Mouse (Mus musculus) ES-E14 (cell line): ENCODE data around the gene Daam1. TPM values are rescaled to one million over a fixed set of nuclear protein-coding genes. Genes with fewer than 3 reads are reported as not detected.

Experiments used
- DNase-seq: peaks from one replicate; pipeline ENCODE4 v3.0.0-alpha.2; 2013; ENCODE audit warnings: low read depth, low spot score
- H3K27ac ChIP-seq: 2 replicates; pipeline ENCODE4 v1.5.1; 2012; ENCODE audit warnings: low read depth, mild to moderate bottlenecking, low read length, moderate library complexity, mixed read lengths; ENCODE audit not compliant: poor library complexity, insufficient read depth, severe bottlenecking
- H3K36me3 ChIP-seq: 2 replicates; pipeline ENCODE4 v1.6.1; 2012; ENCODE audit warnings: mild to moderate bottlenecking, low read length, moderate library complexity, mixed read lengths; ENCODE audit not compliant: control insufficient read depth, poor library complexity, insufficient read depth, severe bottlenecking
- H3K4me1 ChIP-seq, 2 experiments: fragments of 150-350 bp in 1 of 2; sonication (generic) in 1 of 2; 2 replicates each; pipeline ENCODE4 v1.6.1; 2012; ENCODE audit warnings: low read length in 2 of 2, mild to moderate bottlenecking in 1 of 2, mixed read lengths in 1 of 2; ENCODE audit not compliant: control insufficient read depth in 2 of 2, insufficient read depth in 2 of 2, poor library complexity in 1 of 2
- H3K4me3 ChIP-seq, 2 experiments: fragments of 150-350 bp in 1 of 2; sonication (generic) in 1 of 2; 2 replicates each; pipeline ENCODE4 v1.5.1; 2012; ENCODE audit warnings: low read length in 2 of 2, low read depth in 1 of 2, mild to moderate bottlenecking in 1 of 2, mixed read lengths in 1 of 2; ENCODE audit not compliant: insufficient read depth in 1 of 2, poor library complexity in 1 of 2, severe bottlenecking in 1 of 2
- H3K9ac ChIP-seq: 2 replicates; pipeline ENCODE4 v1.6.1; 2012; ENCODE audit warnings: low read depth, mild to moderate bottlenecking, low read length, mixed read lengths; ENCODE audit not compliant: poor library complexity, insufficient read depth, severe bottlenecking
- H3K9me3 ChIP-seq: fragments of 150-350 bp; sonication (generic); 2 replicates; pipeline ENCODE4 v1.6.1; 2012; ENCODE audit warnings: low read depth, mild to moderate bottlenecking, low read length; ENCODE audit not compliant: control insufficient read depth, insufficient read depth
- CHD2 ChIP-seq: IDR thresholded peaks from 2 replicates; pipeline ENCODE4 v1.6.1; 2014; ENCODE audit warnings: mild to moderate bottlenecking, low read depth, low read length, inconsistent platforms
- HCFC1 ChIP-seq: IDR thresholded peaks from 2 replicates; pipeline ENCODE4 v1.6.1; 2012; ENCODE audit warnings: low read length, inconsistent platforms, borderline replicate concordance; ENCODE audit not compliant: insufficient read depth
- MAFK ChIP-seq: IDR thresholded peaks from 2 replicates; pipeline ENCODE4 v1.6.1; 2014; ENCODE audit warnings: mild to moderate bottlenecking, low read depth, low read length, inconsistent platforms; ENCODE audit not compliant: insufficient read depth
- ZC3H11A ChIP-seq: IDR thresholded peaks from 2 replicates; pipeline ENCODE4 v1.6.1; 2012; ENCODE audit warnings: low read depth, mild to moderate bottlenecking, inconsistent platforms, low read length, borderline replicate concordance
- ZNF384 ChIP-seq: IDR thresholded peaks from 2 replicates; pipeline ENCODE4 v1.6.1; 2012; ENCODE audit warnings: low read depth, low read length, inconsistent platforms
- in situ Hi-C, 2 experiments: fragments of 600-800 bp; cut with MboI; formaldehyde crosslinking; loops; one replicate each; pipeline ENCODE4 v1.15.1; 2025; ENCODE audit warnings: low sequenced_read_pairs in 2 of 2, inconsistent platforms in 1 of 2; ENCODE audit not compliant: unreplicated experiment in 2 of 2
- total RNA-seq: library from RNA; depleted of rRNA; stranded (reverse); fragments of 300-350 nt; gene quantifications from 2 replicates; pipeline ENCODE4 v1.2.3, GENCODE M21; 2012

The Daam1 gene
- total RNA-seq, 1 experiment, result 15.8 TPM

DNA sequence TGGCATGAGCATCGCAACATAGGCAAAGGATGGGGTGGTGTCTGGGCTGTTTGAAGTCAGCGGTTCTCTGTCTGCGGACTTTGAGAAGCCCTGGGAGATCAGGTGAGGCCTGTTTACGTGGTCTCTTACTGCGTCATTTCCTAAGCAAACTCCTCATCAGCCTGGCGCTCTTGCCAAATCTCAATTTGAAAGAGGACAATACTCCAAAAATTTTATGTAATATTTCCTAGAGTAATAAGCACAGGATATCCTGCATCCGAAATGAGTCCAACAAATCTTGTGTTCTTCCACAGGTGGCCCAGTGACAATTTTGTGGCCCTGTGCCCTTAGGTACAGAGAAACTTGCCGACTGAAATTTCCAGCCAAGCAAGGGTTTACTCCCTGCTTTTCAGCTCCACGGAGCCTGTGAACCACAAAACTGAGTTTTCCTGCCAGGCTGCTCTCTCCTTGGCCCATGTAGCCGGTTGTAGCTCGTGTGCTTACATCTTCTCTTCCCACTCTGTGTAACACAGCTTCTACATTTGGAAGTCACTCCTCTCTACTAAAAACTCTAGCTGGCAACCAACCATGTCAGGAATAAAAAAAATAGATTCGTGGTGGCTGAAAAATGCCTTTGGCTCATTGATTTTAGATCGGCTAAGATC, 183.0 kb downstream of the Daam1 start:
- no peak for DNase-seq

GRCm38 (mm10) chr12:72014355-72014776, 183.5 kb downstream of the Daam1 start:
- TF ChIP-seq ZNF384 (no peak), CHD2 (no peak), MAFK (no peak)
- no peaks in the 10 kb centered on the region for H3K9me3 ChIP-seq

More for the DNA sequence above, 183.0 kb downstream of the Daam1 start:
- Histone ChIP-seq H3K9ac (no peak overlapping the region), H3K4me3 (no peak overlapping the region), H3K27ac (no peak overlapping the region), H3K36me3 (no peaks in the 10 kb centered on the region), H3K4me1 (peaks cover 2 to 8% of the 10 kb centered on the region in 2 experiments; a peak in 2 of 4 replicates), H3K9me3 (no peaks in the 10 kb centered on the region)
- no peak for TF ChIP-seq ZC3H11A
- in situ Hi-C loops, result no loop called here

GRCm38 (mm10) chr12:72015296-72015695, 184.4 kb downstream of the Daam1 start:
- no peak for DNase-seq
- Histone ChIP-seq H3K36me3 (no peaks in the 10 kb centered on the region), H3K9me3 (no peaks in the 10 kb centered on the region), H3K27ac (no peak overlapping the region), H3K9ac (no peak overlapping the region), H3K4me1 (peaks cover 2 to 7% of the 10 kb centered on the region in 2 experiments; a peak in 2 of 4 replicates), H3K4me3 (no peak overlapping the region)
- TF ChIP-seq HCFC1 (no peak), ZNF384 (no peak), CHD2 (no peak), MAFK (no peak), ZC3H11A (no peak)
- in situ Hi-C loops, result no loop called here

More at GRCm38 (mm10) chr12:72014355-72014776, 183.5 kb downstream of the Daam1 start:
- H3K4me3 ChIP-seq, result no peak overlapping the region
- H3K27ac ChIP-seq, result no peak overlapping the region
- peaks cover 2 to 7% of the 10 kb centered on the region in 2 experiments; a peak in 2 of 4 replicates for H3K4me1 ChIP-seq
- no peak overlapping the region for H3K9ac ChIP-seq
- in situ Hi-C loops, result no loop called here
- no peaks in the 10 kb centered on the region for H3K36me3 ChIP-seq
- no peak for DNase-seq

GRCm38 (mm10) chr12:72020285-72020684, 189.4 kb downstream of the Daam1 start:
- H3K36me3 ChIP-seq, result no peaks in the 10 kb centered on the region
- H3K27ac ChIP-seq, result no peak overlapping the region
- DNase-seq, result no peak
- H3K9ac ChIP-seq, result no peak overlapping the region
- H3K4me1 ChIP-seq, result no peaks in the 10 kb centered on the region
- in situ Hi-C loops, result no loop called here
- H3K9me3 ChIP-seq, result no peaks in the 10 kb centered on the region
- TF ChIP-seq ZNF384, result no peak
- no peak for TF ChIP-seq ZC3H11A
- no peak for TF ChIP-seq HCFC1
- no peak for TF ChIP-seq CHD2
- TF ChIP-seq MAFK, result no peak
- no peak overlapping the region for H3K4me3 ChIP-seq

DNA sequence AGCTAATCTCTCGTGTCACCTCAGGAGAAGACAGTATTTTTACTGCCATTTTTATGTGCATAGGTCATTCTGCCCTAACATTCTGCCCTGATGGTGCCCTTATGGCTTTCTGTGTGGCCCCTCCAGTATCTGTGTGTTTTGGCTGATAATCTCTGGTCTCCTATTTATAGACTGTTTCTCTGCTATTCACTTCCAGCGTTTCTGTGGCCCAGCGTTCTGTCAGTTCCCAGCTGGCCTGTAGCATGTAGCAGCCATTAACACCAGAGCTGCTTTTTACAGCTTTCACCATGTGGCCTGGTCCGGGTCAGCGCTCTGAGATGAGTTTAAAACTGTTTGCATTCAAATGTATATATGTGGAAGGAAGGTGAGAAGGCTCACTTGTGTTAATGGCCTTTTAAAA, 190.7 kb downstream of the Daam1 start:
- no peaks in the 10 kb centered on the region for H3K4me1 ChIP-seq
- H3K9ac ChIP-seq, result no peak overlapping the region
- no peaks in the 10 kb centered on the region for H3K9me3 ChIP-seq
- H3K4me3 ChIP-seq, result no peak overlapping the region
- no peak overlapping the region for H3K27ac ChIP-seq
- no peaks in the 10 kb centered on the region for H3K36me3 ChIP-seq
- in situ Hi-C loops, result no loop called here
- no peak for DNase-seq
- TF ChIP-seq MAFK, result no peak
- no peak for TF ChIP-seq ZNF384
- TF ChIP-seq HCFC1, result no peak
- no peak for TF ChIP-seq CHD2
- TF ChIP-seq ZC3H11A, result no peak
